16 mouse cellular contexts compared by ENCODE assay signal in genomic region chr10:18437584-18437983, GRCm38 (mm10).
DNase-seq lines count a peak whose midpoint lies in the region; ATAC-seq and TF ChIP-seq lines count a peak whose summit lies in the region.
"Had no signal": no experiment of that assay in that cellular context is flagged by ENCODE, and none has a peak within 500 bp of the region (broad histone marks: within the 10 kb centered on the region; RNA-seq: fewer than 3 reads in every experiment).

No protein-coding gene starts in this region.

- H3K27ac ChIP-seq in heart, embryonic 13.5 days (replicated peaks) = peak overlapping the region; percentile 70
- H3K27ac ChIP-seq in heart, embryonic 10.5 days = no peak overlapping the region
- H3K27ac ChIP-seq in layer of hippocampus, adult 2 months = peak overlapping the region; percentile 84
- no peak overlapping the region for H3K27ac ChIP-seq in limb, embryonic 13.5 days

- no peaks in the 10 kb centered on the region for H3K9me3 ChIP-seq in heart, embryonic 13.5 days
- H3K9me3 ChIP-seq in heart, embryonic 10.5 days = no peaks in the 10 kb centered on the region
- H3K9me3 ChIP-seq in limb, embryonic 13.5 days = no peaks in the 10 kb centered on the region
- H3K9me3 ChIP-seq: hindbrain, embryonic 13.5 days had no signal

- no peak for ATAC-seq in heart, embryonic 13.5 days (ENCODE audit: extremely low read depth, insufficient number of reproducible peaks, low FRiP score, low TSS enrichment)
- ATAC-seq in limb, embryonic 13.5 days (ENCODE audit: low FRiP score, low read depth) = peak; percentile 49; the same call in 1 of the 2 replicates
- no peak for ATAC-seq in megakaryocyte-erythroid progenitor cell, adult 5-6 weeks (replicated peaks; ENCODE audit: low FRiP score, low TSS enrichment, poor library complexity, severe bottlenecking)
- ATAC-seq: CD4-positive, CD25-positive, alpha-beta regulatory T cell, adult 4 months; liver, postnatal 0 days had no signal

- H3K9ac ChIP-seq in heart, embryonic 13.5 days = peak overlapping the region; percentile 56; the same call in 1 of the 2 replicates
- H3K9ac ChIP-seq in limb, embryonic 13.5 days = no peak overlapping the region
- H3K9ac ChIP-seq: hindbrain, embryonic 13.5 days; liver, postnatal 0 days had no signal

- DNase-seq in heart, embryonic 10.5 days (ENCODE audit: low spot score) = no peak
- peak in 1 of 2 experiments; percentile 55 for DNase-seq in layer of hippocampus, adult 2 months (ENCODE audit: low spot score in 2 of 2)
- no peak for DNase-seq in layer of hippocampus, postnatal 36 days
- DNase-seq in brain, adult 2 months (ENCODE audit: low read depth, low spot score) = peak; percentile 69
- DNase-seq in liver = no peak
- DNase-seq: cerebellum, adult 8-10 months; embryo, embryonic 11 days; kidney, postnatal 25 days; liver, postnatal 0 days; right cerebral cortex, postnatal 4 days had no signal

- no peak for TF ChIP-seq CTCF in layer of hippocampus, adult 2 months (conservative IDR thresholded peaks at IDR 0.05)

- no peaks in the 10 kb centered on the region for H3K27me3 ChIP-seq in heart, embryonic 13.5 days (replicated peaks)
- no peaks in the 10 kb centered on the region for H3K27me3 ChIP-seq in heart, embryonic 10.5 days (ENCODE audit: insufficient read depth, poor library complexity, severe bottlenecking)
- no peaks in the 10 kb centered on the region for H3K27me3 ChIP-seq in limb, embryonic 13.5 days
- H3K27me3 ChIP-seq: hindbrain, embryonic 13.5 days had no signal

- no peak overlapping the region for H3K4me2 ChIP-seq in heart, embryonic 13.5 days
- no peak overlapping the region for H3K4me2 ChIP-seq in limb, embryonic 13.5 days (replicated peaks)
- H3K4me2 ChIP-seq: hindbrain, embryonic 13.5 days had no signal

- 64% methylated on average over 2 of the region's 2 CpGs for WGBS in heart, embryonic 13.5 days
- 74% methylated on average over 2 of the region's 2 CpGs for WGBS in heart, embryonic 10.5 days
- WGBS in limb, embryonic 13.5 days = 55% methylated on average over 2 of the region's 2 CpGs

- H3K36me3 ChIP-seq in heart, embryonic 13.5 days = no peaks in the 10 kb centered on the region
- H3K36me3 ChIP-seq in heart, embryonic 10.5 days = no peaks in the 10 kb centered on the region
- H3K36me3 ChIP-seq in limb, embryonic 13.5 days = no peaks in the 10 kb centered on the region
- H3K36me3 ChIP-seq: hindbrain, embryonic 13.5 days had no signal

- peaks cover 65% of the 10 kb centered on the region for H3K4me1 ChIP-seq in heart, embryonic 13.5 days
- H3K4me1 ChIP-seq in heart, embryonic 10.5 days = peaks cover 43% of the 10 kb centered on the region
- peaks cover 49% of the 10 kb centered on the region for H3K4me1 ChIP-seq in limb, embryonic 13.5 days

- no peak overlapping the region for H3K4me3 ChIP-seq in heart, embryonic 13.5 days
- H3K4me3 ChIP-seq in heart, embryonic 10.5 days = no peak overlapping the region
- no peak overlapping the region for H3K4me3 ChIP-seq in layer of hippocampus, adult 2 months
- no peak overlapping the region for H3K4me3 ChIP-seq in limb, embryonic 13.5 days
- H3K4me3 ChIP-seq: hindbrain, embryonic 13.5 days; myocyte had no signal

Comparison
In these comparisons a context has a peak if more than half of its experiments do, and no peak if none do; other contexts are left out.
1. H3K27ac ChIP-seq: peak in heart, embryonic 13.5 days (single experiment) and layer of hippocampus, adult 2 months (single experiment); none in heart, embryonic 10.5 days (single experiment) and limb, embryonic 13.5 days (single experiment).